Mouse (Mus musculus): ENCODE measurements around the gene Slc7a5. TPM values are rescaled to one million over a fixed set of nuclear protein-coding genes. Genes with fewer than 3 reads are reported as not detected.

Gene Slc7a5
- polyA plus RNA-seq, 1 experiment from 2014 or later = 22.3 TPM

DNA sequence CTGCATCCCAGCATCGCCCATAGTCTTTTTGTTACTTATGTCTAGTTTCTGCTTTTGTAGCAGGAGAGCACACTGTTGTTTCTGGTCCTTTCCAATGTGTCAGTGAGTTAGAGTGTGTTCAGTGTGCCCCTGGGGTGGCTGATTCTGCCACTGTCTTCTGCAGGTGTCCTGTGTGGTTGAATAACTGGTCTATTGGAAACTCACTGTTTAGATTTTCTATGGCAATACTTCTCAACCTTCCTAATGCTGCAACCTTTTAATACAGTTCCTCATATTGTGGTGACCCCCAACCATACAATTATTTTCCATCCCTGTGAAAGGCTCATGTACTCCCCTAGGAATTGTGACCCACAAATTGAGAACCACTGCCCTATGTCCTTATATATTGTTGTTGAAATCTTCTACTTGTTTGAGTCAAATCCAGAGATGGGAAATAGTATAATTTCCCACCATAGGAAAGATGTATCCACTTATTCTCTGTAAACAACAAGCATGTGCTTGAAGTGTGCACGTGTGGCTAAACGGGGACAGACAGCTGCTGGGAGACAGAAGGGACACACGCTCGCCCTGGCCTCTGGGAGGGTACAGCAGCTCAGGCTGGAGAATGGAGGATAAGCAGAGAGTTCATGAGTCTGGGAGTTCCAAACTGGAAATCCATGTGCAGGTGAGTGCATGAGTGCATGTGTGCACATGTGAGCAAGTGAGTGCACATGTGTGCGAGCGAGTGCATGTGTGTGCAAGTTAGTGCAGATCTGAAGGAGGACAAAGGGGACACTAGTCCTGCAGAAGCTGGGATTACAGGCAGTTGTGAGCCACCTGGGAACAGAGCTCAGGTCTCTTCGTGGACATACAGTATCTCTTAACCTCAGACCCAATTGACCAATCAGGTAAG lies 65.2 kb downstream of the Slc7a5 start:
- WGBS = 82% methylated on average over 8 of the region's 8 CpGs
- Histone ChIP-seq H3K4me3 (no peak overlapping the region), H3K9ac (no peak overlapping the region; the same call in 1 of the 2 replicates), H3K27me3 (replicated peaks) (no peaks in the 10 kb centered on the region), H3K36me3 (peaks cover 13% of the 10 kb centered on the region), H3K4me2 (no peak overlapping the region), H3K4me1 (replicated peaks) (no peaks in the 10 kb centered on the region), H3K9me3 (replicated peaks) (no peaks in the 10 kb centered on the region), H3K27ac (ENCODE audit: poor library complexity, severe bottlenecking) (no peak overlapping the region)
- no peak for ATAC-seq (ENCODE audit: insufficient number of reproducible peaks, low FRiP score)

DNA sequence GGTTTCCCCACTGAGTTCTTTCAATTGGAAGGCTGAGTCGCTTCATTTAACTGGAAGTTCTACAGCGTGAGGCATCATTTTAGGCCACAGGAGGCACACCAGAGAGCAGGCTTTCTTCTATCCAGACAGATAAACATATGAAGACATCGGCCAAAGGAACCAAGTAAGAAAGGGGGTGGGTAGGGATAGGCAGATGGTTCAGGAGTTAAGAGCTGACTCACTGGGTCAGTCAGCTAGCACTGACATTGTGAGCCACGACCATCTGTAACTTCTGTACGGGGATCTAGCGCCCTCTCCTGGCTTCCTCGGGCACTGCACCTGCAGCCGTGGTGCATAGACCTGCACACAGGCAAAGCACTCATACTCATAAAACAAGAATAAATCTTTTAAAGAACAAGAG lies 66.3 kb downstream of the Slc7a5 start:
- ATAC-seq (ENCODE audit: insufficient number of reproducible peaks, low FRiP score) = no peak
- Histone ChIP-seq H3K9ac (no peak overlapping the region), H3K27me3 (replicated peaks) (no peaks in the 10 kb centered on the region), H3K27ac (ENCODE audit: poor library complexity, severe bottlenecking) (no peak overlapping the region), H3K4me3 (no peak overlapping the region), H3K4me1 (replicated peaks) (no peaks in the 10 kb centered on the region), H3K9me3 (replicated peaks) (no peaks in the 10 kb centered on the region), H3K36me3 (peaks cover 13% of the 10 kb centered on the region), H3K4me2 (no peak overlapping the region)
- 50% methylated on average over 8 of the region's 8 CpGs for WGBS

DNA sequence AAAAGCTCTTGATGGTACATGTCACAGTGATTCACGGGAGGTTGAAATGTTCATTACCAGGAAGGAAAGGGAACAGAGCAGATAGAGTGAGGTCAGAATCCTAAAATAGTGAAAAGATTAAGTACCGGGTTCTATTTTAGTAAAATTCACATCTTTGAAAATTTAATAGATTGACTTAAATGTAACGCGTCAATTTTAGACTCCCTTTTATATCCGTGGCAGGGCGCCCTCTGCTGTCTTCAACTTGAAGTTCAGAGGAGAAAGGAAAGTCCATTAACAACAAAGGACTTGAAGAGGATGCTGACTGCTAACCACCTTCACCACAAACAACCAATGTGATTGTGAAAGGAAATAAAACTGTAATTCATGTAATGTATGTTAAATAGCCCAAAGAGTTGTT lies 75.0 kb downstream of the Slc7a5 start:
- Histone ChIP-seq H3K4me2 (no peak overlapping the region; the same call in 1 of the 2 replicates), H3K27me3 (replicated peaks) (no peaks in the 10 kb centered on the region), H3K9me3 (replicated peaks) (no peaks in the 10 kb centered on the region), H3K4me1 (replicated peaks) (peaks cover 18% of the 10 kb centered on the region), H3K4me3 (no peak overlapping the region), H3K27ac (ENCODE audit: poor library complexity, severe bottlenecking) (no peak overlapping the region), H3K9ac (no peak overlapping the region), H3K36me3 (no peaks in the 10 kb centered on the region)
- WGBS = 14% methylated on average over 6 of the region's 6 CpGs
- peak; percentile 45; the same call in 1 of the 2 replicates for ATAC-seq (ENCODE audit: insufficient number of reproducible peaks, low FRiP score)

DNA sequence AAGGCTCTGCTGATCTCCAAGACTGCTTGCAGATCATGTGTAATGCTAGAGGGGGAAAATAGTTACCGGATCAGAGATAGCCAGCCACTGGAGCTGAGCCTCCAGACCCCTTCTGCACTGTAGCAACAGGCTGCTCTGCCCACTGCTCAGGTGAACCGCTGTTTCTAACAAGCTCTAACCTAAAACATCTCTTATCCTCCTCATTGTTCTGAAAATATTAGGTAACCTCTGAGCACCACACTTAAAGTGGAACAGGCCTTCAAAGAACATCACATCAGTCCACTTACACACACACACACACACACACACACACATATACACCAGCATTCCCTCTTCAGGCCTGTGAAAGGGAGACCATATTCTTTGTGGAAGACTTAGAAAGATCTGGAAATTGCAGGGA lies 75.4 kb downstream of the Slc7a5 start:
- no peak overlapping the region for H3K4me3 ChIP-seq
- no peaks in the 10 kb centered on the region for H3K27me3 ChIP-seq (replicated peaks)
- 73% methylated on average over 2 of the region's 2 CpGs for WGBS
- peaks cover 18% of the 10 kb centered on the region for H3K4me1 ChIP-seq (replicated peaks)
- H3K36me3 ChIP-seq = no peaks in the 10 kb centered on the region
- no peak overlapping the region for H3K4me2 ChIP-seq
- H3K9me3 ChIP-seq (replicated peaks) = no peaks in the 10 kb centered on the region
- H3K9ac ChIP-seq = no peak overlapping the region
- H3K27ac ChIP-seq (ENCODE audit: poor library complexity, severe bottlenecking) = no peak overlapping the region
- ATAC-seq (ENCODE audit: insufficient number of reproducible peaks, low FRiP score) = no peak

Other genes with a start within 250 kb of the Slc7a5 start
- gene Jph3, start 178.1 kb downstream of the Slc7a5 start, polyA plus RNA-seq (2016; fragmentation: Nextera tagmentation; extraction: Ambion mirVana) = 0.27 and 0.31 TPM in 2 replicates
- 27.7 and 28.2 TPM in 2 replicates for gene Klhdc4, start 78.1 kb downstream of the Slc7a5 start, polyA plus RNA-seq (2016; fragmentation: Nextera tagmentation; extraction: Ambion mirVana)
- not detected in 2 replicates for gene Car5a, start 37.2 kb upstream of the Slc7a5 start, polyA plus RNA-seq (2016; fragmentation: Nextera tagmentation; extraction: Ambion mirVana)
- gene Banp, start 42.1 kb upstream of the Slc7a5 start, polyA plus RNA-seq (2016; fragmentation: Nextera tagmentation; extraction: Ambion mirVana) = 28.4 and 31.8 TPM in 2 replicates

Measured in heart, embryonic 12.5 days (tissue).